Mouse (Mus musculus): ENCODE data around the gene Spata9. TPM values are rescaled to one million over a fixed set of nuclear protein-coding genes. Genes with fewer than 3 reads are reported as not detected.

The Spata9 gene
- polyA plus RNA-seq, 1 experiment from 2014 or later, result 0.43 TPM

DNA sequence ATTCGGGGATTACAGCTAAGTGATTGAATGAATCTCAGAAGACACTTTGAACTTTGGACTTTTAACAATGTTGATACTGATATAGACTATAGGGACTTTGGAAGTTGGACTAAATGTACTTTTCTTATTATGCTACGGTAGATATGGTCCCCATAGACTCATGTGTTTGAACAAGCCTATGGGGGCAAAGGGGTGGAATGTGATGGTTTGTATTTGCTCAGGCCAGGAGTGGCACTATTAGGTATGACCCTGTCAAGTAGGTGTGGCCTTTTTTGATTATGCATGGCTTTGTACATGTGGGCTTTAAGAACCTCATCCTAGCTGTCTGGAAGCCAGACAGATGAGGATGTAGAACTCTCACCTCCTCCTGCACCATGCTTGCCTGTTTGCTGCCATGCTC, 7.5 kb downstream of the Spata9 start:
- Histone ChIP-seq H3K27me3 (ENCODE audit: control insufficient read depth, insufficient read depth, low read length) (no peaks in the 10 kb centered on the region), H3K4me1 (ENCODE audit: control insufficient read depth, insufficient read depth, low read length) (no peaks in the 10 kb centered on the region)

GRCm38 (mm10) chr13:75975629-75976028, 8.7 kb downstream of the Spata9 start:
- no peaks in the 10 kb centered on the region for H3K9me3 ChIP-seq (ENCODE audit: control insufficient read depth, low read length)
- WGBS, result 73% methylated on average over 1 of the region's 1 CpGs
- H3K27ac ChIP-seq (replicated peaks; ENCODE audit: low read depth, low read length), result no peak overlapping the region
- ATAC-seq (ENCODE audit: insufficient number of reproducible peaks, low FRiP score, low TSS enrichment, low read depth) (no peak), DNase-seq (ENCODE audit: low spot score) (no peak)
- no peak overlapping the region for H3K4me2 ChIP-seq (ENCODE audit: low read depth, severe bottlenecking)
- no peak overlapping the region for H3K9ac ChIP-seq (ENCODE audit: low read length)
- no peaks in the 10 kb centered on the region for H3K27me3 ChIP-seq (ENCODE audit: control insufficient read depth, insufficient read depth, low read length)
- no peak overlapping the region for H3K4me3 ChIP-seq (ENCODE audit: low read depth, low read length)
- H3K4me1 ChIP-seq (ENCODE audit: control insufficient read depth, insufficient read depth, low read length), result no peaks in the 10 kb centered on the region
- H3K36me3 ChIP-seq (ENCODE audit: control insufficient read depth, insufficient read depth, low read length), result no peaks in the 10 kb centered on the region

More for the DNA sequence above, 7.5 kb downstream of the Spata9 start:
- no peak overlapping the region for H3K4me2 ChIP-seq (ENCODE audit: low read depth, severe bottlenecking)
- H3K9me3 ChIP-seq (ENCODE audit: control insufficient read depth, low read length), result no peaks in the 10 kb centered on the region
- H3K9ac ChIP-seq (ENCODE audit: low read length), result no peak overlapping the region
- H3K4me3 ChIP-seq (ENCODE audit: low read depth, low read length), result no peak overlapping the region
- H3K36me3 ChIP-seq (ENCODE audit: control insufficient read depth, insufficient read depth, low read length), result no peaks in the 10 kb centered on the region
- H3K27ac ChIP-seq (replicated peaks; ENCODE audit: low read depth, low read length), result no peak overlapping the region
- DNase-seq (ENCODE audit: low spot score) (no peak), ATAC-seq (ENCODE audit: insufficient number of reproducible peaks, low FRiP score, low TSS enrichment, low read depth) (no peak)
- WGBS, result 90% methylated on average over 2 of the region's 2 CpGs

DNA sequence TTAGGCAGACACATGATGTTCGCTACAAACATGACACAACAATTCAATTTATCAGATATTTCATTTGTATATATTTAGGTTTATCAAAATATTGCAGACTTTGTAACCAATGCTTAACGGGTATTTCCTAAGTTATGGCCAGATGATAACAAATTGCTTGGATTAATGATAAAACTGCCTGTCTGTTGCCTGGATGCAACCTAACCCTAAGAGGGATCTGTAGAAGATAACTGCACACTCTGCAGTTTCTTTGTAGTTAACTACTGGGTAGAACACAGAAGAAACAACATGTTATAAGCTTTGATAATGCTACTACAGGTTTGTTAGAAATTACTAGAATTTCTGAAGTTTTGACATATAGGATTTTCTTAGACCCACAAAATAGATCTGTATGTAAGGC, 9.3 kb downstream of the Spata9 start:
- ATAC-seq (ENCODE audit: insufficient number of reproducible peaks, low FRiP score, low TSS enrichment, low read depth) (no peak), DNase-seq (ENCODE audit: low spot score) (no peak)
- H3K9ac ChIP-seq (ENCODE audit: low read length), result no peak overlapping the region
- no peaks in the 10 kb centered on the region for H3K9me3 ChIP-seq (ENCODE audit: control insufficient read depth, low read length)
- H3K4me2 ChIP-seq (ENCODE audit: low read depth, severe bottlenecking), result no peak overlapping the region
- no peaks in the 10 kb centered on the region for H3K27me3 ChIP-seq (ENCODE audit: control insufficient read depth, insufficient read depth, low read length)
- WGBS, result 91% methylated on average over 2 of the region's 2 CpGs
- no peaks in the 10 kb centered on the region for H3K4me1 ChIP-seq (ENCODE audit: control insufficient read depth, insufficient read depth, low read length)
- H3K27ac ChIP-seq (replicated peaks; ENCODE audit: low read depth, low read length), result no peak overlapping the region
- H3K36me3 ChIP-seq (ENCODE audit: control insufficient read depth, insufficient read depth, low read length), result no peaks in the 10 kb centered on the region
- no peak overlapping the region for H3K4me3 ChIP-seq (ENCODE audit: low read depth, low read length)

GRCm38 (mm10) chr13:75976649-75977048, 9.7 kb downstream of the Spata9 start:
- Histone ChIP-seq H3K4me1 (ENCODE audit: control insufficient read depth, insufficient read depth, low read length) (no peaks in the 10 kb centered on the region), H3K9me3 (ENCODE audit: control insufficient read depth, low read length) (no peaks in the 10 kb centered on the region), H3K4me3 (ENCODE audit: low read depth, low read length) (no peak overlapping the region), H3K36me3 (ENCODE audit: control insufficient read depth, insufficient read depth, low read length) (no peaks in the 10 kb centered on the region), H3K27me3 (ENCODE audit: control insufficient read depth, insufficient read depth, low read length) (no peaks in the 10 kb centered on the region), H3K9ac (ENCODE audit: low read length) (no peak overlapping the region), H3K27ac (replicated peaks; ENCODE audit: low read depth, low read length) (no peak overlapping the region), H3K4me2 (ENCODE audit: low read depth, severe bottlenecking) (no peak overlapping the region)
- DNase-seq (ENCODE audit: low spot score), result no peak
- no peak for ATAC-seq (ENCODE audit: insufficient number of reproducible peaks, low FRiP score, low TSS enrichment, low read depth)
- WGBS, result 94% methylated on average over 2 of the region's 2 CpGs

DNA sequence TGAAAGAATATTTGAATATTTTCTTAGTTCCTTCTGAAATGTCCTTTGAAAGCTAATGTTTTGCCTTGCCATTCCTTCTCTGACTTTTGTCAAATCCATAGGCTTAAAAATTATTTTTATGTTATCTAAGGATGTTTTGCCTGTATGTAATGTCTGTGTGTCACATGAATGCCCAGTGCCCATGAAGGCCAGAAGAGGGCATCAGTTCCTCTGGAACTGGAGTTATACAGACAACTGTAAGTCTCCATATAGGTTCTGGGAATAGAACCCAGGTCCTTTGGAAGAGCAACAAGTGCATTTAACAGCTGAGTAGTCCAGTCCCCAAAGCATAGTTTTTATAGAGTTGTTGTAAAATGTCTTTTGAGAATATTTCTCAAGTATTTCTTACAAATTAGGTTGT, 15.0 kb downstream of the Spata9 start:
- DNase-seq (ENCODE audit: low spot score) (no peak), ATAC-seq (ENCODE audit: insufficient number of reproducible peaks, low FRiP score, low TSS enrichment, low read depth) (no peak)
- H3K4me1 ChIP-seq (ENCODE audit: control insufficient read depth, insufficient read depth, low read length), result no peaks in the 10 kb centered on the region
- H3K27me3 ChIP-seq (ENCODE audit: control insufficient read depth, insufficient read depth, low read length), result no peaks in the 10 kb centered on the region
- no peaks in the 10 kb centered on the region for H3K9me3 ChIP-seq (ENCODE audit: control insufficient read depth, low read length)
- H3K36me3 ChIP-seq (ENCODE audit: control insufficient read depth, insufficient read depth, low read length), result no peaks in the 10 kb centered on the region
- no peak overlapping the region for H3K27ac ChIP-seq (replicated peaks; ENCODE audit: low read depth, low read length)
- H3K4me3 ChIP-seq (ENCODE audit: low read depth, low read length), result no peak overlapping the region
- H3K9ac ChIP-seq (ENCODE audit: low read length), result no peak overlapping the region
- no peak overlapping the region for H3K4me2 ChIP-seq (ENCODE audit: low read depth, severe bottlenecking)

DNA sequence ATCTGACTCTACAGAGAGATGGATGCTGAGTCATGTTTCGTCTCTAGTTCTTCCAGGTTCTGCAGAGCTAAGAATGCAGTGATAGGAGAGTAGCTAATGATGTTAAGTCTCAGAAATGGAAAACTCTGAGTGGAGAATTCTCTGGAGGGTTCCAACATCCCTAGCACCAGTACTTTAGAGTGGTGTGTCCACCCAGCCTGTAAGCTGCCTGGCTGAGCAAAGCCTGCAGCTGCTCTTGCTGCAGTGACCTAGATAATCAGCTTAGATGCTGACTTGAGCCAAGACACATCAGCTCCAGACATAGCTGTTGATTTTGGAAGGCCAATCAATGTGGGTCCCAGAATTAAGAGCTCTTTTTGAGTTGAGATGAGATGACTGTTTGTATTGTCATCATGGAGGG, 21.1 kb downstream of the Spata9 start:
- H3K4me3 ChIP-seq (ENCODE audit: low read depth, low read length), result no peak overlapping the region
- H3K27ac ChIP-seq (replicated peaks; ENCODE audit: low read depth, low read length), result no peak overlapping the region
- no peaks in the 10 kb centered on the region for H3K36me3 ChIP-seq (ENCODE audit: control insufficient read depth, insufficient read depth, low read length)
- ATAC-seq (ENCODE audit: insufficient number of reproducible peaks, low FRiP score, low TSS enrichment, low read depth) (no peak), DNase-seq (ENCODE audit: low spot score) (no peak)
- 90% methylated on average over 1 of the region's 1 CpGs for WGBS
- H3K27me3 ChIP-seq (ENCODE audit: control insufficient read depth, insufficient read depth, low read length), result no peaks in the 10 kb centered on the region
- no peak overlapping the region for H3K9ac ChIP-seq (ENCODE audit: low read length)
- no peak overlapping the region for H3K4me2 ChIP-seq (ENCODE audit: low read depth, severe bottlenecking)
- no peaks in the 10 kb centered on the region for H3K4me1 ChIP-seq (ENCODE audit: control insufficient read depth, insufficient read depth, low read length)
- no peaks in the 10 kb centered on the region for H3K9me3 ChIP-seq (ENCODE audit: control insufficient read depth, low read length)

- no peak overlapping the region for H3K4me2 ChIP-seq (ENCODE audit: low read depth, severe bottlenecking)
- no peak overlapping the region for H3K9ac ChIP-seq (ENCODE audit: low read length)
- 19% methylated on average over 9 of the region's 9 CpGs for WGBS
- DNase-seq (ENCODE audit: low spot score), result peak; percentile 42
- no peak overlapping the region for H3K27ac ChIP-seq (replicated peaks; ENCODE audit: low read depth, low read length)
- no peaks in the 10 kb centered on the region for H3K36me3 ChIP-seq (ENCODE audit: control insufficient read depth, insufficient read depth, low read length)
- no peak overlapping the region for H3K4me3 ChIP-seq (ENCODE audit: low read depth, low read length)
- H3K9me3 ChIP-seq (ENCODE audit: control insufficient read depth, low read length), result no peaks in the 10 kb centered on the region
- ATAC-seq (ENCODE audit: insufficient number of reproducible peaks, low FRiP score, low TSS enrichment, low read depth), result peak; percentile 89
- no peaks in the 10 kb centered on the region for H3K27me3 ChIP-seq (ENCODE audit: control insufficient read depth, insufficient read depth, low read length)
- H3K4me1 ChIP-seq (ENCODE audit: control insufficient read depth, insufficient read depth, low read length), result no peaks in the 10 kb centered on the region
Measured at GRCm38 (mm10) chr13:75992169-75993028, 25.4 kb downstream of the Spata9 start.

- 76% methylated on average over 3 of the region's 3 CpGs for WGBS
- H3K4me2 ChIP-seq (ENCODE audit: low read depth, severe bottlenecking), result no peak overlapping the region
- no peak overlapping the region for H3K4me3 ChIP-seq (ENCODE audit: low read depth, low read length)
- no peaks in the 10 kb centered on the region for H3K9me3 ChIP-seq (ENCODE audit: control insufficient read depth, low read length)
- no peak overlapping the region for H3K9ac ChIP-seq (ENCODE audit: low read length)
- H3K27me3 ChIP-seq (ENCODE audit: control insufficient read depth, insufficient read depth, low read length), result no peaks in the 10 kb centered on the region
- H3K4me1 ChIP-seq (ENCODE audit: control insufficient read depth, insufficient read depth, low read length), result no peaks in the 10 kb centered on the region
- no peak overlapping the region for H3K27ac ChIP-seq (replicated peaks; ENCODE audit: low read depth, low read length)
- ATAC-seq (ENCODE audit: insufficient number of reproducible peaks, low FRiP score, low TSS enrichment, low read depth) (no peak), DNase-seq (ENCODE audit: low spot score) (no peak)
- no peaks in the 10 kb centered on the region for H3K36me3 ChIP-seq (ENCODE audit: control insufficient read depth, insufficient read depth, low read length)
Measured at GRCm38 (mm10) chr13:76003272-76003671, 36.3 kb downstream of the Spata9 start.

DNA sequence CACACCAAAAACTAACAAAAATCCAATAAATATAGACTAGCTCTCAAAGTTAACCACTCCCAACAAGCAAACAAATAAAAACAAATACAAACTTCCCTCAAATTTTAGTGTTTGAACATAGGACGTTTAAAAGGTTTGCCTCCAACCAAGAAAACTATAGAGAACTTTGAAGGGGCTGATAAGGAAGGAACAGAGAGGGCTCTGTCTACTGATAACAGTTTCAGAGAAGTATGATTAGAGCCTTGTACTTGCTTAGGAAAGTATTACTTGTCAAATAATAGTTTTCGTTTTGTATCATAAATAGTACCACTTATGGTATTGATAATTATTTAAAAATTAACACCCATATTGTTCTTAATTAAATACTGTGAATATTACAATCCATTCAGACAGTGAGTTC, 47.6 kb downstream of the Spata9 start:
- ATAC-seq (ENCODE audit: insufficient number of reproducible peaks, low FRiP score, low TSS enrichment, low read depth) (no peak), DNase-seq (ENCODE audit: low spot score) (no peak)
- Histone ChIP-seq H3K9me3 (ENCODE audit: control insufficient read depth, low read length) (no peaks in the 10 kb centered on the region), H3K9ac (ENCODE audit: low read length) (no peak overlapping the region), H3K4me3 (ENCODE audit: low read depth, low read length) (no peak overlapping the region), H3K36me3 (ENCODE audit: control insufficient read depth, insufficient read depth, low read length) (no peaks in the 10 kb centered on the region), H3K4me2 (ENCODE audit: low read depth, severe bottlenecking) (no peak overlapping the region), H3K27me3 (ENCODE audit: control insufficient read depth, insufficient read depth, low read length) (no peaks in the 10 kb centered on the region), H3K4me1 (ENCODE audit: control insufficient read depth, insufficient read depth, low read length) (no peaks in the 10 kb centered on the region), H3K27ac (replicated peaks; ENCODE audit: low read depth, low read length) (no peak overlapping the region)
- WGBS, result 88% methylated on average over 2 of the region's 2 CpGs
